Mouse (Mus musculus) adrenal gland, postnatal 25 days (tissue): ENCODE results near the gene Rbmxl1. TPM values are rescaled to one million over a fixed set of nuclear protein-coding genes. Genes with fewer than 3 reads are reported as not detected.
"Not testable (repeated sequence)": the region's sequence is repeated elsewhere in the genome, so short reads cannot be mapped to it uniquely, and the experiment has no call there.

ENCODE experiments used
- DNase-seq: peaks from one replicate; pipeline ENCODE4 v3.0.0; 2021; ENCODE audit warnings: mixed read lengths
- long read RNA-seq: library from polyadenylated mRNA; stranded (forward); transcript quantifications from one replicate; pipeline ENCODE4 v2.0.0, GENCODE M21; 2021
- total RNA-seq: library from RNA; stranded (reverse); gene quantifications from 2 replicates; pipeline ENCODE4 v1.2.3, GENCODE M21; 2021

The Rbmxl1 gene
- total RNA-seq, result 49.8 and 52.9 TPM in 2 replicates
- long read RNA-seq, transcript Rbmxl1-201 (2 exons, 1,695 nt), result minor isoform, 14 of 52 reads
- long read RNA-seq, transcript Rbmxl1-202 (2 exons, 1,622 nt), result major isoform, 28 of 52 reads
- long read RNA-seq, partial matches to known transcripts, result 0 of 52 reads
- long read RNA-seq, other reads (novel, unspliced or antisense), result 10 of 52 reads

DNA sequence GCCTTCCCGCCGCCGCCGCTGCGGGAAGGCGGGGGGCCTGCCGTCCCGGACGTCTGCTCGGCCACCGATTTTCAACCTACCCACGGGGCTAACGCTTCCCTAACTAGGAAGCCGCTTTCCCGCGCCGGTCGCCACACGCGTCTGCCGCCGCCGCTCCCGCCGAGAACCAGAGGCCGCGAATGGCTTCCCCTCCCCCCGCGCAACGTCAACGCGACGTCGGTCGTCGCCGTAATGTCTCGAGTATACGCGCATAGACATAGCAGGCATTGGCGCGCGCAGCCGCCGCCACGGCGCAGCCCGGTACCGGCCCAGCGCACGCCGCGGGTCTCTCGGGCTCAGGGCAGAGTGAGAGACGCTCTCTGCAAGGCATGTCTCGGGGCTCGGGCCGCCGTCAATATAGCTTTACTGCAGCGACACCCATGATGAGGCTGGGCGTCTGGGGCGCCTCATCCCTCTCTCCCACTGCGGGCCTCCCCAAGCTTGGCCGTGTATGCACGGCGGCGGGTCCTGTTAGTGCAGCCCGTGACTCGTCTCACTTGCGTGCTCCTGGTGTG lies at the start of gene Rbmxl1:
Rbmxl1 (minus strand) TSS at position 180 of the 554 bp plus-strand sequence.
- DNase-seq, result peak; percentile 93

DNA sequence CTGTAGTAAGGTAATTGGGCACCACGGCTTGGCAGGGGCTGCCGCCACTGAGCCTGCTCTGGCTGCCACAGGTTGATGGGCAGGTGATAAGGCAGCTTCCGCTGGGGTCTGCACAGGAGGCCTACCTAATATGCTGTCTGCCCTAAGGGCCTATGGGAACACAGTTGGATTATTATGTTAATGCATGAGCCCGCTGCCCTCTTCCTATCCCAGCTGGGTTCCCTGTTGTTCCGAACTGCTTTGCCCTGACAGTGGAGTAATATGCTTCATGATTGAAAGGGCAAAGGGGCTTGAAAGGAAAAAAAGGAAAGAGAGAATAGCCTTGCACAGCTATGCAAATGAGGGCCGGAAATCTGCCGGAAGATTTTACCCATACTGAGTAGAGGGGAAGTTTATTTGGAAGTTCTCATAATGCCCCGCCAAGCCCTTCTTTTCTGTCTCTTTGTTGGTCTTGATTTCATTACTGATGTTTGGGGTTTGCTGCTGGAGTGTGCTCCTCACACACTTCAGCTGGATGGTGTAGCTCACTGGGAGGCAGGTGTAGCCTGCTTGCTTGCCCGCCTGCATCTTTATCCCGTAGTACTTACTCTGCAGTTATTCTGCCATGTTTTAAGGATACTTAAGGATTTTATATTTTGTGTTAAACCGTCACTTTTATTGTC lies 48.2 kb upstream of the Rbmxl1 start:
- no peak for DNase-seq

DNA sequence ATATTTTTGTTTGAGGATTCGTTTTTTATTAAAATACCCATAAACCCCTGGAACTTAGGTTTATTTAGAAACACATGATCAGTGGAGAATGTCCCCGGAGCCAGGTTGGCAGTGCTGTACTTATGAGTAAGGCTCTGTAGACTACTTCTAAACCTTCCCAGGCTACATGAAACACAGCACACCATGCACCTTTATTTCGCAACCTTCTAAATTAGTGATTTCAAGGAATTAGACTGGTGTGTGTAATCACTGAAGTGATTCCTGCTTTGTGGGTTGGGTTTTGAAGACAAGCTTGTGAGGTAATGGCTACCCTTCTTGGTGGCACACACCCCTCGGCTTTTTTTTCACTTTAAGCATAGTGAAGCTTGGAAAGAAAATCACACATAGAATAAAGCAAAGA lies 47.1 kb upstream of the Rbmxl1 start:
- no peak for DNase-seq

DNA sequence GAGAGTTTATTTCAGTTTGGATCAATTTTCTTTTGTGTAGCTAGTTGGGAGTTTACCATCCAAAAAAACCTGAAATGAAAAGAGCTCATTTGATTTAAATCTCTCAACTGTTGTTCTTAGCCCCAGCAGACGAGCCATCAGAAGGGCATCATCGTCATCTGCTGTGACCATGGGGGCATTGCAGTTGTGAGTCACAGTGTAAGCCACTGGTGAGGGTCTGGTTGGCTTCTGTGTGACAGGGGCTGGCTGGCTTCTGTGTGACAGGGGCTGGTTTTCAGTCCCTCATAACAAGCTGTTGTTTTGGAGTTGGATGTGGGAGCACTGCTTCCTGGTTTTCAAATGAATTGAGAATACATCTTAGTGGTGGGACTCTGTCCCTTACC lies 42.0 kb upstream of the Rbmxl1 start:
- no peak for DNase-seq

DNA sequence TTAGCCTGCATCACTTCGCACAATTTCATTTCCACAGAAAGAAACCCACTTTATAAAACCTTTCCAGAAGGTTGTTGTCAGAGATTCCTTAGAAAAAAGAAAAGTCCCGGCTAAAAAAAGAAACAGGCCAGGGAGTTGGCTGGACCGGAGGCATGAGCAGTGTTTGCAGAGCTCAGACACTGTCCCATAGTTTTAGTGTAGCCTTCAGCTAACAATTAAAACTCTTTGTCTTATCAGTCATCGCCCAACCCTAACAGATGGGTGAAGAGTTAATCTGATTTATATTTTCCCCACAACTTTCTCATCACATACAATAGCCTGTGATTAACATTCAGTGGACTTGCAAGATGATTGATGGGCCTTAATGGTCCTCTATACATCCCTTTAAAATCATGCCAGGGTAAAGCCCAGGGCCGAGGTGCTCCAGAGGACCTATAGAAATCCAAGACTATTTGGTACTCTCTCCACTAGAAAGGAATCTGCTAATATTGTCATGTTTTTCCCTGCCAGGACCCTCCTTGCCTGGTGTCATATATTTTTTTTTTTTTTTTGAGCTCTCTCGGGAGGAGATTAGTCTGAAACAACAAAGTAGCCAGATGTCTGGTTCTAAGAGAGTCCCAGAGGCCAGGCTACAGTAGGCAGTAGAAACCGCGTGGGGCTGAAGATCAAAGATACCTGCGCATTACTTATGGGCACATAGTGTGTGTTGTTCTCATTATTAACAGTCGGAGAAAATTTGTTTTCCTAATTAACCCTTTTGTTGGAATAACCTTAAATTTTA lies 41.5 kb upstream of the Rbmxl1 start:
- DNase-seq, result no peak

DNA sequence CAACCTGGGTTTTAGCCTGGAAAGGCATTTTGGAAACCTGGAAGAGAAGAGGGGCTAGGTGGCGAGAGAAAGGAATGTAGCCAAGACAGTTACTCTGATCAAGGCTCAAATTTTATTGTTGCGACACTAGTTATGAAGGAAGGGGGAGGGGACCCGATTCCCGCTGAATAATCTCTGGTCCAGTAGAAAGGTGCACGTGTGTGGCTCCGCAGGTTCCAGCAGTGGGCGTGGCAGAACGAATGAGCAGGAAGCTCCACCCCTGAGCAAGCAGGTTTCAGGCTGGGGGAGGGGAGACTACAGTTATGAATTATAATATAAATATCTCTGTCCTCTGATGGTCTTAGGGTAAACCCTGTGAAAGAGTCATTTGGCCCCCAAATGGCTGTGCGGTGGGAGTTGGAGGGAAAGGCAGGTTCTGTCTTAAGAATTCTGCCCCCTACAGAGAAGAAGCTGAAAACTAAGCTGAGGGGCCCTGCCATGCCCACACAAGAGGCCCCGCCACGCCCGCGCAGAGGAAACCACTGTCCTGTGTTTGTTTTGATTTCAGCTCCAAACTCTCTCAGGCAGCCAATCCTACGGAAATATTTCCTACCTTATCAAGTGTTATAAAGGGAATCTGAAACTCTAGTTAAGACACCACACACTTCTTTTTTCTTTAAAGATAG lies 36.6 kb upstream of the Rbmxl1 start:
- DNase-seq, result not testable (repeated sequence)

DNA sequence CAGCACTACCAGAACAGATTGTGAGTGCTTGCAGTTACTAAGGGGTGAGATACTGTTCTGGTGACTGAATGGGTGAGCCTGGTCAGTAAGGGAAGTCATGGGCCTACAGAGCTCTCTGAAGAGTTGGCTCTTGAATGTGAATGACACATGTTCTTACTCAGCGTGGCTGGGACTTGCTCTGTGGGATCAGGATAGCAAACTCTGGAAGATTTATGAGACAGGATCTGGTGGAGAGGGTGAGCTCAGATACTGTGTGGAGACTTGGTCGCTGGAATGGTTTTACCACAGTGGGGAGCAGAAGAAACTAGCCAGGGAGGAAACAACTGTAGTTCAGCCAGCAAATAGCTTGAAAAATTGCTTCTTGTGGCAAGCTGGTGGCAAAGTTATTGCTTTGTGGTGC lies 35.8 kb upstream of the Rbmxl1 start:
- DNase-seq, result no peak

DNA sequence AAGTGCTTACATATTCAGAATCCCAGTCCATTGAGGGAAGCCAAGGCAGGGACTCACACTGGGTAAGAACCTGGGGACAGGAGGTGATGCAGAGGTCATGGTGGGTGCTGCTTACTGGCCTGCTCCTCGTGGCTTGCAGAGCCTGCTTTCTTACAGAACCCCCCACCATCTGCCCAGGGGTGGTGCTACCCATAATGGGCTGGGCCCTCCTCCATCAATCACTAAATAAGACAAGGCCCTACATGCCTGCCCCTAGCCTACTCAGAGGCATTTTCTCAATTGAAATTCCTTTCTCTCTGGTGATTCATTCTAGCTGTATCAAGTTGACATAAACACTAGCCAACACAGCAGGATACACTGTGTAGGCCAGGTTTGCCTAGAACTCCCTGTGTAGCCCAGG lies 34.9 kb upstream of the Rbmxl1 start:
- DNase-seq, result no peak

DNA sequence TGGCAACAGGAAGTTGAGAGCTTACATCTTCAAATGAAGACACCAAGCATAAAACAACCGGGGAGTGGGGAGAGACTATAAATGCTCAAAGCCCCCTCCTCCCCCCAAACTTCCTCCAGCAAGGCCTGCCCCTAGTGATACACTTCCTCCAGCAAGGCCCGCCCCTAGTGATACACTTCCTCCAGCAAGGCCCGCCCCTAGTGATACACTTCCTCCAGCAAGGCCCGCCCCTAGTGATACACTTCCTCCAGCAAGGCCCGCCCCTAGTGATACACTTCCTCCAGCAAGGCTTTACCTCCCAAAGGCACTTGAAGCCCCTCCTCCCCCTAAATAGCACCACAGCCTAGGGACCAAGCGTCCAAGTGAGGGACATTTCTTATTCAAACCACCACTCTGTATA lies 34.0 kb upstream of the Rbmxl1 start:
- not testable (repeated sequence) for DNase-seq

DNA sequence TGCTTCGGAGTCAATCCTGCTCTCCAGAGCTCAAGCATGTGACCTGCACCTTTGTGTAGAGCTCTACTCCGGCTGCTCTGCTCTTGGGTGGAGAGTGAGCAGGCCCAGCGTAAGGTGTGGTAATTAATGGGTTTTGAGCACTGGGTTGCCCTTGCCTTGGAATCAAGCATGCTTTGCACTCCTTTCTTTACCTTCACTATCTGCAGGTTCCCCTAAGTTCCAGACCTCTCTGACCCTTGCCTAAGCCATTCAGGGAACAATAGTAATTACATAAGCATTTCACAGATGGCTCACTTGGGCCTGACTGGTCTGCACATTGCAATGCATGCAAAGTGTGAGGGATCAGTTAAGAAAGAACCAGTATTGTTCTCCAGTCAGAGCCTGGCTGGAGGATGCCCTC lies 29.1 kb upstream of the Rbmxl1 start:
- no peak for DNase-seq

DNA sequence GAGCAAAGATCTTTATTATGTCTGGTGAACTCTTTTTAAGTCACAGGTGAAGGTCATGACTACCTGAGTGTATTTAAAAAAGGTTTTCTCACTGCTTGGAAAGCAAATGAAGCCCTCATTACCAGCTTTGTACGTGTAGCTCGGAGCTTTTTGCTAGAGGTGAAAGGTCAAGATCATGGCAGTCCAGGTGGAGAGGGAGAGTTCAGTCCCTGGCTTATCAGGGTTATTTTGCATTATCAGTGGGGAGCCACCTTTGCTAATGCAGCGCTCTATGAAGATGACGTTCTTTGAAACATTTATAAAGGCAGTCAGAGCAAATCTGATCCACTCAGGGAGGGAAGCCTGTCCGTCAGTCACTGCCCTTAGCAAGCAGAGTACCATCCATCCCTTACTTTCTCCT lies 28.0 kb upstream of the Rbmxl1 start:
- no peak for DNase-seq

DNA sequence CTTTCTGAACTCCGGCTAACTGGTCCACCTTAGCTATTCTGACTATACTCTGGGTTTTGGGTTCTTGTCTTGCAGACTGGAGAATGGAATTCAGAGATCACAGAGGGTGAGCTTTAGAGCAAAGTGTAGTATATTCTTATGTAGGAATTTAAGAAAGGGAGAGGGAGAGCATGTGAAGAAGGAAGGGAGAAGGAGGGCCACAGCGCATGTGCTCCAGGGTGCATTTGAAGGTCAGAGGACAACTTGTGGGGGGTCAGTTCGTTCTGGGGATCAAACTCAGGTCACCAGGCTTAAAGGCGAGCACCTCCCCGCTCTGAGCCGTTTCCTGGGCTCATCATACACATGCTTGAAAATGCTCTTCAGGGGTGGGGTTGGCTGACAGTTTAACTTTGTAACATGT lies 25.3 kb upstream of the Rbmxl1 start:
- no peak for DNase-seq

DNA sequence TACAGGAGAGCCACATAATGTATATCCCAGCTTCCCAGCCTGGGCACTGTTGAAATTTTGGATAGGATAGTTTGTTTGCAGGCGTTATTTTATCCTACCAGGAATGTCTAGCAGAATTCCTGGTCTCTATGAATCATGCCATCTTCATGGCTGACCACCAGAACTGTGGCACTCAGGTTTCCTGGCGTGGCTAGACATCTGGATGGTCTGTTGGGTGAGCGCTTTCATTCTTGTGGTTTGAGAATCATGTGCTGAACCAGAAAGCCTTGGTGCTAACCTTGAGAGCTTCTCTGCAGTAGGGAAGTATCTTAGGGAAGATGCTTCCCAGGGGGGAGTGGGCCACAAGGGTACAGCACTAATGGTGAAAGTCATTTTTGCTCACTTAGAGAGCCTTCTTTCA lies 6.4 kb upstream of the Rbmxl1 start:
- DNase-seq, result no peak

DNA sequence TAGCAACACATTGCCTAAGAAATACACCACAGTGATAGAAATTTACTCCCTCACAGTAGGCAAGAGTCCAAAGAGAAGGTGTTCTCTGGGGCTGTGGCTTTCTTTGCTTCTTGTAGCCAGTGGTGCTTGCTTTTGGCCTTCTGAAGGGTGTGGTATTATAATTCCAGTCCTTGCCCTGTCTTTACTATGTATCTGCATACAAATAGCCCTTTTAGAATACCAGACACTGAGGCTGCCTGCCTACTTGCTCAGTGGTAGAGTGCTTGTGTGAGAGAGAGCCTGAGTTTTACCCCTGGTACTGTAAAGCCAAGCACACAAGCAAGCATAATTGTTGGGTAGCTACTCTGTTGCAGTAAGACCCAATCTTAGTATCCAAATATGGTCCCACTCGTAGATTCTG lies 6.0 kb upstream of the Rbmxl1 start:
- DNase-seq, result no peak

DNA sequence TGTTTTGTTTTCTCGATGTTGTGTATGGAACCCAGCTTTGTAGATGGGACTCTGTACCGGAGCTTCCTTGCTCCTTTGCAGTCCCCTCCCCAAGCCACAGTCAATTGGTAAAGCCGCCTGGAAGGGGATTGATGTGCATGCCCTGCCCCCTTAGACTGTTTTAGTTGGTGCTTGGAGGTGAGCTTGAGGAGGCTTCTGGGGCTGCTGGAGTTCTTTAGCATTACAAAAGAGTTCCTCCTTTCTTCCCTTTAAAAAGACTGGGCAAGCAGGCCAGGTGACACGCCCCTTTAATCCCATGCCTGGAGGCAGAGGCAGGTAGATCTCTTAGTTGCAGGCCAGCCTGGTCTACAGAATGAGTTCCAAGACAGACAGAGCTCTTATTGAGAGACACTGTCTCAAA lies 4.4 kb upstream of the Rbmxl1 start:
- DNase-seq, result no peak

DNA sequence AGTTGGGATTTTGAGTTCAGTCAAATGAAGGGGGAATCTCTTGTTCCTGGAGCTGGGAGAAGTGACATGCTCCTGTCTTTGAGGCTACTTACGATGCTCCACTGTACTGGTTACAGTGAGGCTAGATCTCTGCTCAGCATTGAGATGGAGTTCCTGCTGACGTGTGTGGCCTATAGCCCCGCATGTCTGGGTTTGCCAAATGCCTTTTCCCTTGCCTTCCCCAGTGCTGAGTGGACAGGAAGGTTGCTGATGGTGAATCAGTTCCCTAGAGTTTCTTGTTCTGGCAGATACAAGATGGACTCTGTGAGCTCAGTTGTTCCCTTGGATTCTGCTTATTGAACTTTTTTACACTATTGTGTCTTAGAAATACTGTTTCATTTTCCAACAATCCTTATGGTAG lies 2.2 kb upstream of the Rbmxl1 start:
- DNase-seq, result no peak

DNA sequence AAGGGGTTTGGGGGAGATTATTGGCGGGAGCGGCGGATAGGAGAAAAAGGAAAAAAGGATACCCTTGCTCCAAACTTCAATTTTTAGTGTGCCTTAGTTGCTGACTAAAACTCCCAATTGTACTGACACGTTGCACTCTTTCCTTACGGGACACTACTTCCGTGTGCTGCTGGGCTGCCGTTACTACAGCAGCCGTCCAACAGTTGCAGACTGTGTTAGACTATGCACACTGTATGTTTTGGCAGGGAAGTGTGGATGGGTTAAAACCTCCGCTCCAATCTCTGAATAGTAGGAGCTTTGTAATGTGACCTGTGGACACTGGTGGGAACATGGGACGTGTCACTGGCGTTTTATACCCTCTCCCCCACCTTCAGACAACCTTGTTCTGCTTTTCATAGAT lies 1.4 kb upstream of the Rbmxl1 start:
- no peak for DNase-seq

DNA sequence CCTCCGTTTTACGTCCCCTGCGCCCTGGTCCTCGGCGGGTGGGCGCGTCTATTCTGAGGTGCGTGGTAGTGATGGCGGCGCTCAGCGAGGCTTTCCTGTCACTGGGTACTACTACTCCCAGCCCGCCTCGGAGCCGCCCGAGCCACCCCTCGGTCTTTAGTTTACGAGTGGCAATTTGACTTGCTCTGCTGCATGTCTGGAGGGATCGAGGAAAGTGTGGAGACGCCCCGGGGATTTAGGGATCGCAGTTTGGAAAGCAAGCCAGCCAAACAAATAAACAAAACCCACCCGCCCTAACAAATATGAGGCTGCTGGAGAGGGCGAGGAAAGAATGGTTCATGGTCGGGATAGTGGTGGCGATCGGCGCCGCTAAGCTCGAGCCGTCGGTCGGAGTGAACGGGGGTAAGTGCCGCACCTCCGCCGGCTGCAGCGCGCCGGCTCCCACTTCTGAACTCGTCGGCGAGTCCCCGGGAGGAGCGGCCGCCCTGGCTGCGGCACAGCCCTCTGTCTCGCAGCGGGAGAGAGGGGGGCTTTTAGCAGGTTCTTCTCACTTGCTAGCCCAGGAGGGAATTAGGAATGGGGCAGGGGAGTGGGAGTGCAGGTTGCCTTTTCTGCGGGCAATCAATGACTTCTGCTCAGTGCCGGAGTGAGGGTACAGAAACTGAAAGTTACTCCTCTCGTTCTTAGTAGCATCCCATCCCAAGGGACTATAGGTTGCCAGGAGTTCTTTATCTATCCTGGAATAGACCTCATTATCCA lies 754 bp upstream of the Rbmxl1 start, which contains the start of gene Slc10a7:
Slc10a7 (plus strand) TSS at position 74 of the 759 bp plus-strand sequence.
- peak; percentile 83 for DNase-seq

DNA sequence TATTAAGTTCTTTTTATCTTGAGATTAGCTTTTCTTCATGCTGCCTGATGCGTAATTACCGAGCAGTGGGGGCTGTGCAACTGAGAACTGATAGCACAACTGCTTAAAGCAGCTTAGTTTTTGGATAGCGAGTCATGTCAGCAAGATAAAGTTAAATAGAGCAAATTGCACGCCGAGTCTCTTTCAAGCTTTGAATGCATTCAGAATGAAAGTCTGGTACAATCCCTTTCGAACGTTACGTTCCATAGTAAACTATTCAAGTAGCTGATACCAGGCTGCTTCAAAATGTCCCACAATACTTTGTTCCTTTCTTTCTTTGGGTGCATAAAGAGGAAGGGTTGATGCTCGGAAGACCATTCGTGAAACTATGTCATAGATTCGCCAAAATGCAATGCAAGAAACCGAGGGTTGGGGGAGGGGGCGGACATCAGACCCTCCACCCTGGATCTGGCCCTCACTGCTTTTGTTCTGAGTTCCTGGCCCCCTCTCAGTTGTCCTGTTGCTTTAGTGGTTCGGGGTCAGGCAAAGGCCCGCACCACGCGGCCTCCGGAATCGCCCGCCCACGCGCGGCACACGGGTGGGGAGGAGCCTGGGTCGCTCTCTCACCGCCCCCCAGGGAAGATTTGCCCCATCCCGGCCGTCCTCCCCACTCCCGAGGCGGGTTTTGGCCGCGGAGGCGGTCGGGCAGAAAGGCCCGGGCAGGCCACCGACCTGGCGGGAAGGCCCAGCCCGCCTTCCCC lies 549 bp downstream of the Rbmxl1 start:
- DNase-seq, result peak; percentile 61

DNA sequence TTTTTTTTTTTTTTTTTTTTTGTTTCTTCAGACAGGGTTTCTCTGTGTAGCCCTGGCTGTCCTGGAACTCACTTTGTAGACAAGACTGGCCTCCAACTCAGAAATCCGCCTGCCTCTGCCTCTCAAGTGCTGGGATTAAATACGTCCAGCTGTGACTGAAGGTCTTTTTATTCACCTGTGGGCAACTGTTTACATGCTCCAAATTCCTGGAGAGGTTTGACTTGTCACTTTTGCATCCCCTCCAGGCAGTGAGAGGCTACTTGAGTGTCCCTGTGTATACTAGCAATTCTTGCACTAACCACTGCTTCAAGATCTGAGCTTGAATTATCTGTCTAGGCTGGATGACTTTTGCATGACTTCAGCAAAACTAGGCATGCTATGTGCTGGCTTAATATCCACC lies 6.0 kb downstream of the Rbmxl1 start:
- no peak for DNase-seq

DNA sequence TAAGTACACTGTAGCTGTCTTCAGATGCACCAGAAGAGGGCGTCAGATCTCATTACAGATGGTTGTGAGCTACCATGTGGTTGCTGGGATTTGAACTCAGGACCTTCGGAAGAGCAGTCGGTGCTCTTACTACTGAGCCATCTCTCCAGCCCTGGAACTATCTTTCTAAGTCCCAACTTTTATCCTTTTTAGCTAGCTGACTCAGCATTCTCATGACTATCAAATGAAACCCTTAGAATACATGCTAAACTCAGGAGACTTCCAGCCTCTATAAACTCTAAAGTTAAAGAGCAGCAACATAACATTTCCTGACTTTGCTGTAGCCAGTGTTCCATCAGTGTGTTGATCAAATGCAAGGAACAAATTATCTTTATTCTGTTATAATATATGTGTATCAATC lies 12.4 kb downstream of the Rbmxl1 start:
- not testable (repeated sequence) for DNase-seq
